Mouse (Mus musculus) liver, adult 2 months (tissue): ENCODE data around the gene Elp5.

ENCODE experiments used
- CTCF ChIP-seq: fragments of 200-500 bp; IDR thresholded peaks from 2 replicates; pipeline ENCODE4 v1.5.1; 2011; ENCODE audit warnings: low read depth, low read length, control low read depth
- POLR2A ChIP-seq: fragments of 200-500 bp; IDR thresholded peaks from 2 replicates; pipeline ENCODE4 v1.6.1; 2011; ENCODE audit warnings: low read length, control low read depth; ENCODE audit not compliant: insufficient read depth; ENCODE audit errors: extremely low read depth

DNA sequence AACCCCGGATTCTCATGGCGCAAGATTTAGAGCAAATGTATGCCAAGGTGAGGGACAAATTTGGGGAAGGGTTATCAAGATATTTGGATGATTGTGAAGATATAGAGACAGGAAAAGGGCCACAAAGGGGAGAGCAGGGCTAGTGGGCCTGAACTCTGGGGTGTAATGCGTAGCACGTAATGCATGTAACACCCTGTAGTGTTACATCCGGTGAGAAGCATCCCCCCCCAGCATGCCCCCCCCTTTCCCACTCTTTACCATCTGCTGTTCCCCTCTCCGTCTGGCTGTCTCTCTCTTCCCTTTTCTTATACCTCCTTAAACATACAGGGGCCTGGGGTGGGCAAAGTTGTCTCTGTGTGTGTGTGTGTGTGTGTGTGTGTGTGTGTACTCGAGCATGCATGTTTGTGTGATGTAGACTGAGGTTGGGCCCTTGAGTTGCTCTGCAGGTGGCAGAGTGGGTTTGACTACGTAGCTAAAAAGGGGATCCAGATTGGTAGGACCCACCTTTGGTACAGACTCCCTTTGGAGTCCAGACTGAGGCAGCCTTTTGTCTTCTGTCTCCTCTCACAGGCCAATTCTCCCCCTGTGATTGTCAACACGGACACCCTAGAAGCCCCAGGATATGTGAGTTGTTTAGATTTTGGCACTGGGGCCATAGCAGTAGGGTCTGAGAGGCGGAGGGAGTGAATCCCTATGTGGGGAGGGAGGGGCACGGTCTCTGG, 47.7 kb upstream of the Elp5 start:
- no peak for TF ChIP-seq CTCF
- TF ChIP-seq POLR2A = no peak
